Mouse (Mus musculus) bone marrow, adult 2 months (tissue): ENCODE measurements around the gene Chrm3.

Experiments
- CTCF ChIP-seq: fragments of 200-500 bp; IDR thresholded peaks from 2 replicates; pipeline ENCODE4 v1.5.1; 2011; ENCODE audit warnings: low read length, control low read depth; ENCODE audit not compliant: control insufficient read depth, insufficient read depth
- POLR2A ChIP-seq: fragments of 200-500 bp; IDR thresholded peaks from 2 replicates; pipeline ENCODE4 v1.6.1; 2011; ENCODE audit warnings: low read depth, mild to moderate bottlenecking, control low read depth, low read length, borderline replicate concordance; ENCODE audit not compliant: control insufficient read depth

DNA sequence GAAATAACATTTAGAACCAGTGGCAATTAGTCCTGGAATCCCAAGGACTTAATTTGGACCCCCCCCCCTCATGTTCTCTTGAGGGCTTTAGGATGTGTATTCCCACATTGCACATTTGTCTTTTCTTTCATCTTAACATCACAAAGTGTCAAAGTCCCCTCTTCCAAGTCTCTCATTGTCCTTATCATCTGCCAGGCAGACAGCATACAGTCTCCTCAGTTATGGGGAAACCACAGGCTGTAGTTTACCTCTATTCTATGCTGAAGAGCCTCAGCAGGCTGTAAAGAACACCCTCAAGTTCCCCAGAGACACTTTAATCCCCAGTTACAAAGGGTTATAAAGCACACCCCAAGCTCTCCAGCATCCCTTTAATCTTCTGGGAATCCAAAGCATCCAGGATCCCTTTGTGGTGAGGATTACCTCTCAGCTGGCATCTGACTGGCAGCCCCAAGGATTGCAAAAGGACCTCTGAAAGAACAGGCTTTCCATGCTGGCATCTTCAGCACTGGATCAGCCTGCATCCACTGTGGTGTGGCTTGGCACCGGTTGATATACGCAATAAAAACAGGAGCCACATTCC is 386.8 kb downstream of the Chrm3 start:
- TF ChIP-seq CTCF (no peak), POLR2A (no peak)
